Mouse (Mus musculus): ENCODE results near the gene Lsm11.

Lsm11 gene

DNA sequence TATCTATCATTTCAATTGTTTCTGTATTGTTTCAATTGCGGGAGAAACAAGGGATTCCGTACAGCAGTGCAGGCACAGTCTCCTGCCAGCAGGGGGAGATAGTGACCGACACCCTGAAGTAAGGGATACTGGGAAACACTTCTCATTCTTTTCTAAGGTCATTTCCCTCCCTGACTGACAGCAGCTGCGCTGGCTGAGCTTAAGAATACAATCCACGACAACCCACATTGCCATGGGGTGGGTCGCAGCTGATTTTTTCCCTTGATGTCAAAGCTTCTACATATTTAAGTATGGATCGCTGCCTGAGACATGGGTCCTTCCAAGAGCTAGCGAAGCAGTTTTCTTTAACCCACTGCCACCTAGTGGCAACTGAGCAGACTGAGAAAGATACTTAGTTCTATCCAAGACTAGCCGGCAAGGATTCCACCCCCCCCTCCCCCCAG lies 18.1 kb downstream of the Lsm11 start:
- DNase-seq = peak; percentile 82 to 87

- no peak for DNase-seq
These were observed 19.3 kb downstream of the Lsm11 start for GRCm38 (mm10) chr11:45925436-45925835.

DNA sequence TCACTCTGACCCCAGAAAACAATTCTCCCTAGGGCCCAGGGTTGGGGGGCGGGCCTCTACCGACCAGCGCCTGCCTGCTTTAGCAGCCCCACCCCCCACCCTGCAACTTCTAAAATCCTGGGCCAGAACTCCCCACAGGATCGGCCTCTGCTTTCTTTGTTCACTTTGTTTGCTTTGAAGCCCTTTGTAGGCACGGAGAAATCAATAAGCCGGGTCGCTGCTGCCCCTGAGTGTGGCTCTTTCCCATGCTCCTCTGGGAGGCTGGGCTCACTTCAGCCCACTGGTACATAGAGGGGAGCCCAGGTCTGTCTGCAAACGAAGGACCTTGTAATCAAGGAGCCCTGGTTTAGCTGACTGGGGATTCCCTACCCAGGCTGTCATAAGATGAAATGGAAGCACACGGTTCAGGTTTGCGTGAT lies 23.2 kb downstream of the Lsm11 start:
- no peak for DNase-seq

- DNase-seq = no peak
These were observed 23.7 kb downstream of the Lsm11 start for GRCm38 (mm10) chr11:45921026-45921425.

DNA sequence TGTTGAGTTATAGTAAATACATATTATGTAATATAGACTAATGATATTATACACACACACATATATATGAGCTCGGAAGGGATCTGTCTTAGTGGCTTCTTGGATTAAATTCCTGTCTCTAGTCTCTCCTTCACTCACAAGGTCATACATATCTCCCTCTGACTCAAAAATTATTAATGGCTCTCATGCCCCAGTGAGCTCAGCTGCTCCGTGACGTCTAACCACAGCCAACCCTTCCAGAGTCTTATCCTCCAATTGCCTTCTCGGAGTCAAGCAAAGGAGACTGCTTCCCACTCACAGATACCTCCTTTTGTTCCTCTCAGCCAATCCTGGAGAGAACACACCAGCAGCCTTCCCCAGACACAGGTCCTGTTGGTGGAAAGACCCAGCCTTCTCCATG lies 25.9 kb downstream of the Lsm11 start:
- no peak for DNase-seq

DNA sequence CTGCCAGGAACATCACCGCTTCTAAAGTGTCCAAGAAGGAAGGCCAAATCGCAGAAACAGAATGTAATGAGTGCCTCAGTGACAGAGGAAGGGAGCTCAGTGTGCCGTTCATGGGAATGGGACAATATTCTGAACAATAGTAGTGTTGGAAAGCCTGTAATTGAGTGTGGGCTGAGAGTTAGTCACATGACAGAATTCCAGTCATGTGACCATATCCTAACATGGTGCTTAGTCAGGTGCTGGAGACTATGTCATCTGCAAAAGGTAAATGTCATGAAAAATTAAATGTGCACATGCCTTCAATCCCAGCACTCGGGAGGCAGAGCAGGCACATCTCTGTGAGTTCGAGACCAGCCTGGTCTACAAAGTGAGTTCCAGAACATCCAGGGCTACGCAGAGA lies 26.7 kb downstream of the Lsm11 start:
- DNase-seq = no peak

GRCm38 (mm10) chr11:45916196-45916595 lies 28.5 kb downstream of the Lsm11 start:
- DNase-seq = no peak

- no peak for DNase-seq
These were observed 34.0 kb downstream of the Lsm11 start for GRCm38 (mm10) chr11:45910701-45911100.

DNA sequence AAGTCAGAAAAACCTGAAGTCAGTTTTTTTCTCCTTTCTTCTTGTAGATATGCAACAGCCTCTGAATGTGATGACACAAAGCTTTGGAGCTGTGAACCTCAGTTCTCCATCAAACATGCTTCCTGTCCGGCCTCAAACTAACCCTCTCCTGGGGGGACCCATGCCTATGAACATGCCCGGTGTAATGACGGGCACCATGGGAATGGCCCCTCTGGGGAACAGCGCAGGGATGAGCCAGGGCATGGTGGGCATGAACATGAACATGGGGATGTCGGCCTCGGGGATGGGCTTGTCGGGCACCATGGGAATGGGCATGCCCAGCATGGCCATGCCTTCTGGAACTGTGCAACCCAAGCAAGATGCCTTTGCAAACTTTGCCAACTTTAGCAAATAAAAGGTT lies 35.8 kb downstream of the Lsm11 start:
- DNase-seq = no peak

DNA sequence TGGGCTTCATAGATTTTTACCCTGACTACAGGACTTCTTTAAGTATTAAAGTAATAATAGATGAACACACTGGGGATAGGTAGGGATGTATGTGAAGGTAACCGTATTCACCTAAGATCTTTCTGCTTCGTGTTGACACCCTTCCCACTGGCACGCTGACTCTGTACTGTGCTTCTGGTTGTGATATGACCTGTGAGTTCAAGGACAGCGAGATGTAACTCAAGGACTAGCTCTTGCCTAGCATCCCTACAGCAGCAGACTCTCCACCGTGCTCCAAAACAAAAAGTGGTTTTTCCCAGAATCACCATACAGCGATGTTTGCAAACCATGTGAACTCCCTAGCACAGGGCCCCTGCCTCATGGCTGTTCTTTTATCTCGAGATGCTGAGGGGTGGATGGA lies 36.7 kb downstream of the Lsm11 start:
- no peak for DNase-seq

- no peak for DNase-seq
These were observed 37.4 kb downstream of the Lsm11 start for GRCm38 (mm10) chr11:45907301-45907700.

DNA sequence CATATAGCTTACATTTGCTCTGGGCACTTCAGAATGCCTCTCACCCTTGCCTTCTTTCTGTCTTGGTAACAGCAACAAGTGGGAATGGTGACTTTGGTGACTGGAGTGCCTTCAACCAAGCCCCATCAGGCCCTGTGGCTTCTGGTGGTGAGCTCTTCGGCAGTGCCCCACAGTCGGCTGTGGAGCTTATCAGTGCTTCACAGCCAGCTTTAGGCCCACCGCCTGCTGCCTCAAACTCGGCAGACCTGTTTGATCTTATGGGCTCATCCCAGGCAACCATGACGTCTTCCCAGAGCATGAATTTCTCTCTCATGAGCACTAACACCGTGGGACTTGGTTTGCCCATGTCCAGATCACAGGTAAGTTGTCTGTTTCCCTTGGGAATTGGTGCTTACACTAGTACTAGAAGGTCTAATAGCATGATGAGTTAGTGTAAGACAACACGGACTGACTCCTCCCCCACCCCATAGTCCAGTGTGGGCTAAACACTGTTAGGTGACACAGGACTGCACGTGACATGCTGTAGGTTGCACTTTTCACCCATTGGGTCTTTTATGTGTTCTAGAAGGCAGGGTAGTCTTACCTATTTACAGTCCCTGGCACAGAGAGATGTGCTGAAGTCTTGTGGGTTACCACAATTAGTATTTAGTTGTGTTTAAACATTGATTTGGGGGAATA lies 38.5 kb downstream of the Lsm11 start:
- DNase-seq = no peak

DNA sequence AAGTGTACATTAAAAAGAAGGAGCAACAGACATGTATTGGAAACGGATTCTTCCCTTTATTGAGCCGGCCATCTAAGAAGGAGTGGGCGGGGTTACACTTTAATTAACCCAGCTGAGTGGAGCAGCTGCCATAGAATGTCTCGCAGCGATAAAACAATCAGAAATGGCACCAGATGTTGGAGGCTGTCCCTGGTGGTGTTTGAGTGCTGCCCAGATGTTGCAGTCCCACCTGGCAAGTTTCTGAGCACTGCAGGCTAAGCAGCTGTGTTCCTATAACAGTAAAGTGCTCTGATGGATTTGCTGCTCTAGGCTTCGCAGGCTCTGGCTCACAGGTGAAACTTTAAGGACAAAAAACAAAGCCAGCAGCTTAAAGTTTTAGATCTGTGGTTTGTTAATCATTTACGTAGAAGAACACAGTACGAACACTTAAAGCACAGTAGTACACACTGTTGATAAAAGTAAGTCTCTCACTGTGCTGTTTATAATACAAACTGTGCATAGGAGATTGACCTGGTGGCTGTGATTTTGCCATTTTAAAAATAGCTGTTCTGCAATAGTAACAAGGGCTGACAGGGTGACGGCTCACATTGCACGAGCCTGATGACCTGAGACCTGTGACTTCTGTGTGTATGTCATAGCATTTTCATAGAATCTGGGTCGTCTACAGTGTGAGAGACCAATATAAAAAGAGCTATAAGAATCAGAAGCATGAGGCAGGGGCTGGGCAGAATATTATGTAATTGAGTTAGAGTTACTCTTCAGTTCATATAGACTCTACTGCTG lies 44.3 kb downstream of the Lsm11 start:
- DNase-seq = no peak

DNA sequence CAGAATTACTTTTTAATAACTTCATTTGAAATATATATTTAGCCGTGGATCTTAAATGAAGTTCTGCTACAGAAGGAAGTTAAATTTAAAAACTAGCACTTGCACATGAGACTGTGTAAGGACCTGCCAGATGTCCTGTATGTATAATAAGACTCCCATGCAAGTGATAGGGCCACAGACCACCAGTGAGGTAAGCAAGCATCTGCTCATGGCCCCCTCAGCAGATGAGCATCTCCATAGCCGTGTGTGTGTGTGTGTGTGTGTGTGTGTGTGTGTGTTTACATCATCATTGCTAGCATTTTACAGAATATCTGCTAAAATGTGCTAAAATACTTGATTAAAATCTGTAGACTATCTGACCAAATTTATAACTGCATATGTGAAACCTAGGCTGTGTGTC lies 47.3 kb downstream of the Lsm11 start:
- no peak for DNase-seq

DNA sequence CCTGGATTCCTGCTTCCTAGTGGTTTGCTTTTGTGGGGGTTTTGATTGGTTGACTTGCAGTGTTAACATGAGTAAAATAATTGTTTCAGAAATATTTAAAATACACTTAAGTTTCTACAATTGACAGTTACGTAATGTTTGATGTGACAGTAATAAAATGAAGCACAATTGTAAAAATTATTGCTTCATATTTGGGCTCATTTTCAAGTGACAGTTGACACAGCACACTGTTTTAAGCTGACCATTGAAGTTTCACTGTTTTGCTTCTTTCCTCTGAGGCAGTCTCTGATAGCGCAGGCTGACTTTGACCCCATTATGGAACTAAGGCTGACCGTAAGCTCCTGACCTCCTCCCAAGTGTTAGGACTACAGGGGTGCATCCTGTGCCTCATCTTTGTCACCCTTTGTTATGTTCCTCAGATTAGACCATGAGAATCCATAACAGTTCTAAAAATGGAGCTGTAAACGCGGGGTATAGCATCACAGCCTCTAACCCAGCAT lies 51.8 kb downstream of the Lsm11 start:
- no peak for DNase-seq

- no peak for DNase-seq
These were observed 54.3 kb downstream of the Lsm11 start for GRCm38 (mm10) chr11:45890423-45890822.

- DNase-seq = no peak
These were observed 54.8 kb downstream of the Lsm11 start for GRCm38 (mm10) chr11:45889981-45890380.

GRCm38 (mm10) chr11:45888471-45889030 lies 56.2 kb downstream of the Lsm11 start:
- no peak for DNase-seq

DNA sequence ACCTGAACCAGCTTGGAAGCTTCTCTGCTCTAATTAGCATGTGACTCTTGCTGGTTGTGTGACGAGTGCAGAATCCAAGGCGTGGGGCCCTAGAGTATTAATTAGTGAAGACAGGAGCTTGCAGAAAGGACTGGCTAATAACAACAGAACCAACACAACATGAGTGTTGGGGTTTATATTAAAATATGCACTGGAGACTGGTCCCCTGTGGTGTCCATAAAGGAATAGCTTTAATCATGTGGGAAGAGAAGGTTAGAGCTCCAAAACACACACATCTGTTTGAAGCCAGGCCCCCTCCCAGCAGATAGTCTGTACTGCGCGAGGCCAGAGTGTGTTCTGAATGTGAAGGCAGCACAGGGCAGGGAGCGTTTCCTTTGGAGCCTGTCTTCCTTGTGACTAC lies 58.1 kb downstream of the Lsm11 start:
- DNase-seq = no peak

DNA sequence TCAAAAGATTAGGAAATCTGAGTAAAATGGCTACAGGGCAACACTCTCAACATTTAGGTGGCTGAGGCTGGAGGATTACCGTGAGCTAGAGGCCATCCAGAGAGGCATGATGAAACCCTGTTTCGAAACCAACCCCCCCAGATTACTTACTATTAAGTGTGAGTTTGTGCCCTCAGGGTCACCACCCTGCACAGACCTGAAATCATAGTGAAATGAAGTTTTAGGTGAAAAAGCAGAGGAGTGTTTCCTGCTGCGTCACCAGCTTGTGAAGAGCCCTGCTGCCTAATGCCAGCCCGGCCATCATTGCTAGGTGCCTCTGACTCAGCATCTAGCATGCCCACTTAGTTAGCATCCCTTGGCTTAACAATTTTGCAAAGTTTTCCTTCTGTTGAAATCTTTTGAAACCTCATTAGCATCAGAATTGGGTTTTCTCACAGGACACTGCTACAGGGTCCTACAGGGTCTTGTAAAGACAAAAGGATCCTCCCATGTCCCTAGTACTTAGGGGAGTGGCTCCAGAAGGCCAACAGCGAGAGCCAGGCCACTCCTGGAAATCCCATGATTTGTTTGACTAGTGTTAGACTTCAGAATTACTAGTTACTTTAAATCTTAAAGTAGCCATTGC lies 59.0 kb downstream of the Lsm11 start:
- no peak for DNase-seq

- DNase-seq = no peak
These were observed 60.7 kb downstream of the Lsm11 start for GRCm38 (mm10) chr11:45884029-45884428.

DNA sequence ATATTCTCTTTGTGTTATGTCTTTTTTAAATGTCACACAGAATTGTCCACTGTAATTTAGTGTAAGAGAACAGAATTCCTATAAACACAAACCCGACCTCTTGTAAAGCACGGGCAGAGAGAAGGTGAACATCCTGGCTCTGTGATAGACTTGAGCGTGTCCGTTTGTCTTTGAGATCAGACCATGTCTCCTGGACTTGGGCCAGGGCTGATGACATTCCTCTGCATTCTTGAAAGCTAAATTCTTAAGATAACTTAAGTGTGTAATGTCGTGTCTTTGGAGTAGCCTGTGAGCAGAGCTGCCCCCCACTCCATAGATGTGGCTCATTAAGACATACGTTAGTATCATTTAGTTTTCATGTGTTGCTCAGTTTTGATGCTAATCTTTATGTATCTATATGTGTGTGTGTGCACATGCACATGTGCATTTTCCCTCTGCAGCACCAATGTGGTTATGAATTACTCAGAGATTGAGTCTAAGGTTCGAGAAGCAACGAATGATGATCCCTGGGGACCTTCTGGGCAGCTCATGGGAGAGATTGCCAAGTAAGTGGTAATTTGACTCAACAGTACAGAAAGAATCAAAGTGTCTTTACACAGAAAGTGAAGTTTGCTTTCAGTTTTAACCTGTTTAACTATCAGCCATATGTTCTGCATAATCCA lies 61.3 kb downstream of the Lsm11 start:
- DNase-seq = peak; percentile 48 to 55

DNA sequence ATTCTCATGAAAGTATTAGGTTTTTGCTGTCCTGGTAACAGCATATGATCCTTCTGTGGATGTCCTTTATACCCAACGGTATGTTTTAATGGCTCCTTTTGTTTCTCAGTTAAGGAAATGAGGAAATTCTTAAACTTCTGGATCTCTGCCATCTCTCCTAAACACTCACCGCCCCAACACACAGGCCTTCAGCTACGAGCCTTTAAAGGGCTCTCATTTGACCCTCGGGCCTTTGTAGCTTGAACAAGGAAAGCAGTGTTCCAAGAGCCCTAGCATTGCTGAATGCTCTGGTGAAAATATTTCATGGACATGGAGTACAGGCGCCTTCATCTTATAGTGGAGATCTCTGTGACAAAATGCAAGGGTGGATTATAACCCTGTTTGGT lies 63.1 kb downstream of the Lsm11 start:
- DNase-seq = no peak

Measured in kidney, postnatal 4 days (tissue).